ENCODE assay signal across 14 mouse cellular contexts in the genomic region with DNA sequence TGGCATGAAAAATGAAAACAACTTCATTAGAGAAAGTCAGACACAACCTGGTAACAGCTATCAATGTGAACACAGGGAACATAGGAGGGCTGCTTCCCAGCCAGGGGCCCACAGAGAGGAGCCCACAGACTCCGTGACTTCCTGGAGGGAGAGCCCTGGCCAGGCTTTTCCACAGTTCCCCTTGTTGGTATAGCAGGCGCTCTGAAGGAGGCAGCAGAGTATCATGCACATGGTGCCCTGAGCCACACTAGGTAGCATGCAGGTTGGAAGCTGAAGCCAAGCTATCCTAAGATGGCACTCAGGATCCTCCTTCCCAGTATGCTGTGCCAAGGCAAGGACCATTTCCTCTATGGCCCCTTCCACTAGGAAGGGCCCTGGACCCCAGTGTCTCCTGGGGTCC. TPM values are rescaled to one million over a fixed set of nuclear protein-coding genes. Genes with fewer than 3 reads are reported as not detected.
DNase-seq lines count a peak whose midpoint lies in the region; ATAC-seq and TF ChIP-seq lines count a peak whose summit lies in the region.
"Had no signal": no experiment of that assay in that cellular context is flagged by ENCODE, and none has a peak within 500 bp of the region (broad histone marks: within the 10 kb centered on the region; RNA-seq: fewer than 3 reads in every experiment).

No protein-coding gene starts in this region.

- no peak overlapping the region for H3K9ac ChIP-seq in forebrain, embryonic 12.5 days
- H3K9ac ChIP-seq in forebrain, embryonic 11.5 days (ENCODE audit: low read length) = no peak overlapping the region
- no peak overlapping the region for H3K9ac ChIP-seq in intestine, postnatal 0 days (ENCODE audit: low read depth, low read length)
- no peak overlapping the region for H3K9ac ChIP-seq in intestine, embryonic 16.5 days (ENCODE audit: low read depth, low read length)
- no peak overlapping the region for H3K9ac ChIP-seq in heart, postnatal 0 days (replicated peaks; ENCODE audit: low read depth, low read length)
- H3K9ac ChIP-seq: embryonic facial prominence, embryonic 12.5 days; forebrain, embryonic 15.5 days; liver, embryonic 13.5 days; midbrain, embryonic 12.5 days had no signal

- no peaks in the 10 kb centered on the region for H3K4me1 ChIP-seq in forebrain, embryonic 12.5 days
- no peaks in the 10 kb centered on the region for H3K4me1 ChIP-seq in forebrain, embryonic 11.5 days (replicated peaks; ENCODE audit: control insufficient read depth, insufficient read depth, low read length)
- no peaks in the 10 kb centered on the region for H3K4me1 ChIP-seq in intestine, postnatal 0 days (replicated peaks; ENCODE audit: control insufficient read depth, insufficient read depth, low read length)
- H3K4me1 ChIP-seq in intestine, embryonic 16.5 days (ENCODE audit: control insufficient read depth, insufficient read depth, low read length) = no peaks in the 10 kb centered on the region
- no peaks in the 10 kb centered on the region for H3K4me1 ChIP-seq in heart, postnatal 0 days (ENCODE audit: control insufficient read depth, insufficient read depth)
- H3K4me1 ChIP-seq: embryonic facial prominence, embryonic 12.5 days; forebrain, embryonic 15.5 days; midbrain, embryonic 12.5 days had no signal

- no peak for DNase-seq in forebrain, embryonic 11.5 days (ENCODE audit: low spot score)
- peak; percentile 13 for DNase-seq in lung, postnatal 36 days
- DNase-seq in lung, adult 18-20 months = no peak
- DNase-seq in heart, postnatal 0 days (ENCODE audit: low spot score) = no peak
- DNase-seq: kidney, adult 18-20 months; liver, embryonic 13.5 days; thymus, postnatal 14 days had no signal

- 95% methylated on average over 2 of the region's 2 CpGs for whole genome bisulfite sequencing in forebrain, embryonic 12.5 days
- 92% methylated on average over 2 of the region's 2 CpGs for WGBS in forebrain, embryonic 11.5 days
- WGBS in intestine, postnatal 0 days = 94% methylated on average over 2 of the region's 2 CpGs
- 92% methylated on average over 2 of the region's 2 CpGs for WGBS in intestine, embryonic 16.5 days
- 61% methylated on average over 2 of the region's 2 CpGs for WGBS in heart, postnatal 0 days

- H3K27ac ChIP-seq in forebrain, embryonic 12.5 days = 0 out of 2 replicates have a peak overlapping the region, but pooled peaks have one; percentile 3
- H3K27ac ChIP-seq in forebrain, embryonic 11.5 days (ENCODE audit: low read depth, low read length) = no peak overlapping the region
- no peak overlapping the region for H3K27ac ChIP-seq in intestine, postnatal 0 days (ENCODE audit: low read depth, low read length)
- no peak overlapping the region for H3K27ac ChIP-seq in intestine, embryonic 16.5 days (ENCODE audit: low read length)
- H3K27ac ChIP-seq in heart, postnatal 0 days (ENCODE audit: low read depth) = peak overlapping the region; percentile 27; the same call in 1 of the 2 replicates
- H3K27ac ChIP-seq: embryonic facial prominence, embryonic 12.5 days; forebrain, embryonic 15.5 days; midbrain, embryonic 12.5 days had no signal

- peaks cover 16% of the 10 kb centered on the region for H3K36me3 ChIP-seq in forebrain, embryonic 12.5 days (replicated peaks)
- no peaks in the 10 kb centered on the region for H3K36me3 ChIP-seq in forebrain, embryonic 11.5 days (ENCODE audit: control insufficient read depth, insufficient read depth, low read length)
- H3K36me3 ChIP-seq in intestine, postnatal 0 days (ENCODE audit: control insufficient read depth, insufficient read depth) = peaks cover 91% of the 10 kb centered on the region
- peaks cover 28% of the 10 kb centered on the region for H3K36me3 ChIP-seq in intestine, embryonic 16.5 days (ENCODE audit: control insufficient read depth, insufficient read depth, low read length)
- H3K36me3 ChIP-seq in heart, postnatal 0 days (replicated peaks; ENCODE audit: control insufficient read depth, insufficient read depth, low read length) = peaks cover 88% of the 10 kb centered on the region
- H3K36me3 ChIP-seq: forebrain, embryonic 15.5 days had no signal

- no peak overlapping the region for H3K4me3 ChIP-seq in forebrain, embryonic 12.5 days (replicated peaks)
- no peak overlapping the region for H3K4me3 ChIP-seq in forebrain, embryonic 11.5 days (ENCODE audit: low read depth, low read length)
- no peak overlapping the region for H3K4me3 ChIP-seq in intestine, postnatal 0 days (ENCODE audit: low read depth, low read length)
- H3K4me3 ChIP-seq in intestine, embryonic 16.5 days (ENCODE audit: low read length) = no peak overlapping the region
- no peak overlapping the region for H3K4me3 ChIP-seq in heart, postnatal 0 days (ENCODE audit: low read depth, low read length)
- H3K4me3 ChIP-seq: embryonic facial prominence, embryonic 12.5 days; forebrain, embryonic 15.5 days; liver, embryonic 13.5 days; midbrain, embryonic 12.5 days had no signal

- H3K27me3 ChIP-seq in forebrain, embryonic 12.5 days = no peaks in the 10 kb centered on the region
- no peaks in the 10 kb centered on the region for H3K27me3 ChIP-seq in forebrain, embryonic 11.5 days (ENCODE audit: control insufficient read depth, insufficient read depth, low read length)
- H3K27me3 ChIP-seq in intestine, postnatal 0 days (replicated peaks; ENCODE audit: control insufficient read depth, insufficient read depth, low read length) = no peaks in the 10 kb centered on the region
- no peaks in the 10 kb centered on the region for H3K27me3 ChIP-seq in intestine, embryonic 16.5 days (replicated peaks; ENCODE audit: control insufficient read depth, insufficient read depth, low read length)
- no peaks in the 10 kb centered on the region for H3K27me3 ChIP-seq in heart, postnatal 0 days (ENCODE audit: control insufficient read depth, insufficient read depth, low read length)
- H3K27me3 ChIP-seq: embryonic facial prominence, embryonic 12.5 days; forebrain, embryonic 15.5 days; liver, embryonic 13.5 days; midbrain, embryonic 12.5 days had no signal

- ATAC-seq in forebrain, embryonic 12.5 days (ENCODE audit: low FRiP score) = no peak
- no peak for ATAC-seq in forebrain, embryonic 11.5 days (replicated peaks; ENCODE audit: low FRiP score)
- no peak for ATAC-seq in intestine, postnatal 0 days
- no peak for ATAC-seq in intestine, embryonic 16.5 days
- ATAC-seq in heart, postnatal 0 days (ENCODE audit: insufficient read depth, low read depth) = peak; percentile 63; the same call in 1 of the 2 replicates
- ATAC-seq in megakaryocyte progenitor cell, adult 5-6 weeks (replicated peaks; ENCODE audit: poor library complexity) = no peak
- ATAC-seq: forebrain, embryonic 15.5 days had no signal

- H3K4me2 ChIP-seq in forebrain, embryonic 12.5 days = no peak overlapping the region
- H3K4me2 ChIP-seq in forebrain, embryonic 11.5 days (ENCODE audit: low read depth, low read length, severe bottlenecking) = no peak overlapping the region
- H3K4me2 ChIP-seq in intestine, postnatal 0 days (replicated peaks; ENCODE audit: low read depth) = no peak overlapping the region
- no peak overlapping the region for H3K4me2 ChIP-seq in intestine, embryonic 16.5 days (ENCODE audit: low read depth, low read length)
- H3K4me2 ChIP-seq in heart, postnatal 0 days (ENCODE audit: low read depth, low read length) = no peak overlapping the region
- H3K4me2 ChIP-seq: embryonic facial prominence, embryonic 12.5 days; forebrain, embryonic 15.5 days; liver, embryonic 13.5 days; midbrain, embryonic 12.5 days had no signal

- peak; percentile 64 for TF ChIP-seq CTCF in intestine, postnatal 0 days (IDR thresholded peaks at IDR 0.05; ENCODE audit: low read depth)
- peak; percentile 70 for TF ChIP-seq CTCF in heart, postnatal 0 days (IDR thresholded peaks at IDR 0.05; ENCODE audit: low read depth)

- no peak for TF ChIP-seq EP300 in heart, postnatal 0 days (IDR thresholded peaks at IDR 0.05; ENCODE audit: low read depth)

- H3K9me3 ChIP-seq in forebrain, embryonic 12.5 days = no peaks in the 10 kb centered on the region
- no peaks in the 10 kb centered on the region for H3K9me3 ChIP-seq in forebrain, embryonic 11.5 days (ENCODE audit: control insufficient read depth, low read length)
- no peaks in the 10 kb centered on the region for H3K9me3 ChIP-seq in intestine, postnatal 0 days (ENCODE audit: control insufficient read depth)
- H3K9me3 ChIP-seq in intestine, embryonic 16.5 days (ENCODE audit: control insufficient read depth, low read length) = no peaks in the 10 kb centered on the region
- H3K9me3 ChIP-seq in heart, postnatal 0 days (replicated peaks; ENCODE audit: control insufficient read depth, low read length) = no peaks in the 10 kb centered on the region
- H3K9me3 ChIP-seq: embryonic facial prominence, embryonic 12.5 days; forebrain, embryonic 15.5 days; liver, embryonic 13.5 days; midbrain, embryonic 12.5 days had no signal

RNA-seq across cellular contexts. Expression of a gene that starts 33.6 kb away (rescaled TPM):
- polyA plus RNA-seq in forebrain, embryonic 12.5 days (2016; fragmentation: Nextera tagmentation; extraction: Ambion mirVana) = 35.3 and 37.3 TPM in 2 replicates
- polyA plus RNA-seq in forebrain, embryonic 11.5 days (2014; fragmentation: Nextera tagmentation; extraction: Ambion mirVana) = 31.3 and 35.0 TPM in 2 replicates
- 119 and 124 TPM in 2 replicates for polyA plus RNA-seq in intestine, postnatal 0 days (2015; fragmentation: Nextera tagmentation; extraction: Ambion mirVana)
- 77.9 and 86.6 TPM in 2 replicates for polyA plus RNA-seq in intestine, embryonic 16.5 days (2015; fragmentation: Nextera tagmentation; extraction: Ambion mirVana)
- total RNA-seq in heart, postnatal 0 days (2014; rRNA removed; ENCODE audit: low replicate concordance) = 86.9 and 112 TPM in 2 replicates
- 22.4 and 25.4 TPM in 2 replicates for polyA plus RNA-seq in heart, postnatal 0 days (2015; fragmentation: Nextera tagmentation; extraction: Ambion mirVana)
- 19.9 and 23.7 TPM in 2 replicates for total RNA-seq in megakaryocyte progenitor cell, adult 5-6 weeks (2015)
- 21.4 and 25.4 TPM in 2 replicates for total RNA-seq in megakaryocyte progenitor cell, adult 5-6 weeks (2017)

Comparison
In these comparisons a context has a peak if more than half of its experiments do, and no peak if none do; other contexts are left out.
1. H3K27ac ChIP-seq: peak in forebrain, embryonic 12.5 days (single experiment) and heart, postnatal 0 days (single experiment); none in forebrain, embryonic 11.5 days (single experiment), intestine, postnatal 0 days (single experiment) and intestine, embryonic 16.5 days (single experiment).